Mouse (Mus musculus) olfactory bulb, adult 2 months (tissue): Measurements from ENCODE around the gene Washc2.

Source experiments
- CTCF ChIP-seq: fragments of 200-500 bp; IDR thresholded peaks from 2 replicates; pipeline ENCODE4 v1.5.1; 2012; ENCODE audit warnings: low read depth, mild to moderate bottlenecking, low read length, moderate library complexity; ENCODE audit not compliant: insufficient read depth
- POLR2A ChIP-seq: fragments of 200-500 bp; IDR thresholded peaks from 2 replicates; pipeline ENCODE4 v1.6.1; 2012; ENCODE audit warnings: mild to moderate bottlenecking, low read depth, low read length, moderate library complexity; ENCODE audit not compliant: insufficient read depth

DNA sequence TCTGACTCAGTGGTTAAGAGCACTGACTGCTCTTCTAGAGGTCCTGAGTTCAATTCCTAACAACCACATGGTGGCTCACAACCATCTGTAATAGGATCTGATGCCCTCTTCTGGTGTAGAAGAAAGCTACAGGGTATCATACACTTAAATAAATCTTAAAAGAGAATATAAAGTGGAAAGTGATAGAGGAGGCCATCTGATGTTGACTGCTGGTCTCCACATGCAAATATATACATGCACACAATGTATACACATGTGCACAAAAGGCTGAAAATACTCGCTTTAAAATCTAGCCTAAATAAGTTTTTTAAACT, 59.2 kb downstream of the Washc2 start:
- TF ChIP-seq POLR2A (no peak), CTCF (no peak)
